Mouse (Mus musculus): Measurements from ENCODE around the gene Olfr1489.
"Not testable (repeated sequence)": the region's sequence is repeated elsewhere in the genome, so short reads cannot be mapped to it uniquely, and the experiment has no call there.

Olfr1489 gene

GRCm38 (mm10) chr19:13631321-13631720, at the start of gene Olfr1489:
Olfr1489 (plus strand) TSS chr19:13631621.
- no peak for DNase-seq (ENCODE audit: low spot score)

GRCm38 (mm10) chr19:13583211-13583610, 48.2 kb upstream of the Olfr1489 start, which contains the start of gene Olfr1484:
Olfr1484 (plus strand) TSS chr19:13583511.
- DNase-seq (ENCODE audit: low spot score): no peak

GRCm38 (mm10) chr19:13617075-13617474, 14.3 kb upstream of the Olfr1489 start, which contains the start of gene Olfr1487:
Olfr1487 (plus strand) TSS chr19:13617375.
- DNase-seq (ENCODE audit: low spot score): not testable (repeated sequence)

GRCm38 (mm10) chr19:13650791-13651190, 19.4 kb downstream of the Olfr1489 start, which contains the start of gene Olfr1490:
Olfr1490 (plus strand) TSS chr19:13651091.
- no peak for DNase-seq (ENCODE audit: low spot score)

All from retina, embryonic 14.5 days (tissue).